Mouse (Mus musculus) kidney, adult 10 weeks (tissue): Measurements from ENCODE around the gene Svs6. TPM values are rescaled to one million over a fixed set of nuclear protein-coding genes. Genes with fewer than 3 reads are reported as not detected.

ENCODE experiments used
- polyA plus RNA-seq: library from polyadenylated mRNA; stranded (reverse); fragments of 350-450 nt; fragmentation: Illumina TruSeq; extraction: RNeasy Lipid Tissue Mini Kit (QIAGEN cat#74804); gene quantifications from one replicate; pipeline ENCODE4 v1.2.3, GENCODE M21; 2014; ENCODE audit warnings: low read depth, low replicate concordance

Svs6 gene
- not detected for polyA plus RNA-seq

GRCm38 (mm10) chr2:164316451-164316850 is at the start of gene Svs6:
TSS of gene Svs6 (plus strand) at chr2:164316751.

GRCm38 (mm10) chr2:164278359-164278758 is 38.2 kb upstream of the Svs6 start, which contains the start of gene Svs4:
TSS of gene Svs4 (minus strand) at chr2:164278459.

DNA sequence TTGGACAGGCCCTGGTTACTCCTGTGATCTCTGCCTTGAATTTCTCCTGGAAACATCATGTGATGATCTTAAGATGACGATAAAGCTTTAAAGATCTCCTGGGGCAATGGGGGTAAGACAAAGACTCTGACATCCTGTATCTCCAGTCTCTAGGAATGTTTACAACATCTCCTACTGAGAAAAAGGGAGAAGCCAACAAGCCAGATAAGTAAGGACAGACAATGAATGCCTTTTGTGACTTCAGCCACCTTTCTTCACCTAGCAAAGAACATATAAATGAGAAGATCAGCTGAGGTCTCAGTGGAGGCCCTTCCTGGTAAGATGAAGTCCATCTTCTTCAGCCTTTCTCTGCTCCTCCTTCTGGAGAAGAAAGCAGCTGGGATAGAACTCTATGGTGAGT is 27.6 kb upstream of the Svs6 start, which contains the start of gene Svs3a:
Svs3a (plus strand) TSS at position 301 of the 400 bp plus-strand sequence.

GRCm38 (mm10) chr2:164332440-164332839 is 15.9 kb downstream of the Svs6 start, which contains the start of gene Svs5:
TSS of gene Svs5 (plus strand) at chr2:164332740.

Other genes with a start within 250 kb of the Svs6 start
- gene Stk4, start 246.4 kb upstream of the Svs6 start, polyA plus RNA-seq = 53.7 TPM
- gene Tomm34, start 245.6 kb upstream of the Svs6 start, polyA plus RNA-seq = 8.0 TPM
- not detected for gene Kcns1, start 145.6 kb upstream of the Svs6 start, polyA plus RNA-seq
- gene Wfdc5, start 134.0 kb upstream of the Svs6 start, polyA plus RNA-seq = not detected
- not detected for gene Wfdc12, start 126.1 kb upstream of the Svs6 start, polyA plus RNA-seq
- gene Wfdc15a, start 116.6 kb upstream of the Svs6 start, polyA plus RNA-seq = not detected
- gene Wfdc15b, start 95.1 kb upstream of the Svs6 start, polyA plus RNA-seq = 155 TPM
- not detected for gene Svs2, start 78.3 kb upstream of the Svs6 start, polyA plus RNA-seq
- gene Svs3b, start 60.1 kb upstream of the Svs6 start, polyA plus RNA-seq = not detected
- gene Svs4, start 38.3 kb upstream of the Svs6 start, polyA plus RNA-seq = not detected
- not detected for gene Svs3a, start 27.5 kb upstream of the Svs6 start, polyA plus RNA-seq
- not detected for gene Svs5, start 16.0 kb downstream of the Svs6 start, polyA plus RNA-seq
- not detected for gene Slpi, start 72.3 kb downstream of the Svs6 start, polyA plus RNA-seq
- gene Rbpjl, start 86.4 kb downstream of the Svs6 start, polyA plus RNA-seq = not detected
- 0.16 TPM for gene Matn4, start 88.4 kb downstream of the Svs6 start, polyA plus RNA-seq
- 266 TPM for gene Sdc4, start 127.1 kb downstream of the Svs6 start, polyA plus RNA-seq
- gene Sys1, start 140.2 kb downstream of the Svs6 start, polyA plus RNA-seq = 10.3 TPM
- not detected for gene Gm20458, start 144.2 kb downstream of the Svs6 start, polyA plus RNA-seq
- gene Trp53tg5, start 157.0 kb downstream of the Svs6 start, polyA plus RNA-seq = not detected
- gene Dbndd2, start 169.4 kb downstream of the Svs6 start, polyA plus RNA-seq = 3.8 TPM
- 5.5 TPM for gene Pigt, start 180.8 kb downstream of the Svs6 start, polyA plus RNA-seq
- 19.6 TPM for gene Wfdc2, start 245.7 kb downstream of the Svs6 start, polyA plus RNA-seq